Mouse (Mus musculus) liver, embryonic 16.5 days (tissue): ENCODE results near the gene Srrm1. TPM values are rescaled to one million over a fixed set of nuclear protein-coding genes. Genes with fewer than 3 reads are reported as not detected.
A peak's percentile ranks its signal among the peaks of the same experiment; 100 is the strongest.

Experiments used
- ATAC-seq: fragments of 200-750 bp; cut with Nextera tagmentation; 2 replicates; pipeline ENCODE4 v1.8.0; 2017; ENCODE audit warnings: low read depth, mild to moderate bottlenecking, moderate number of reproducible peaks, moderate library complexity
- H3K27ac ChIP-seq: fragments of 300-500 bp; sonication (generic); 2 replicates; pipeline ENCODE4 v1.5.1; 2014; ENCODE audit warnings: mild to moderate bottlenecking, low read length
- H3K27me3 ChIP-seq: fragments of 300-500 bp; sonication (generic); 2 replicates; pipeline ENCODE4 v1.6.1; 2014; ENCODE audit warnings: low read depth, low read length, mixed read lengths; ENCODE audit not compliant: control insufficient read depth, insufficient read depth
- H3K36me3 ChIP-seq: fragments of 300-500 bp; sonication (generic); 2 replicates; pipeline ENCODE4 v1.6.1; 2014; ENCODE audit warnings: mild to moderate bottlenecking; ENCODE audit not compliant: control insufficient read depth, insufficient read depth
- H3K4me1 ChIP-seq: fragments of 300-500 bp; sonication (generic); 2 replicates; pipeline ENCODE4 v1.6.1; 2014; ENCODE audit warnings: low read depth, low read length, mixed read lengths; ENCODE audit not compliant: control insufficient read depth
- H3K4me2 ChIP-seq: fragments of 300-500 bp; sonication (generic); 2 replicates; pipeline ENCODE4 v1.6.1; 2014; ENCODE audit warnings: low read depth, low read length, mixed read lengths
- H3K4me3 ChIP-seq: fragments of 300-500 bp; sonication (generic); 2 replicates; pipeline ENCODE4 v1.5.1; 2014; ENCODE audit warnings: low read depth, mild to moderate bottlenecking, low read length
- H3K9ac ChIP-seq: fragments of 300-500 bp; sonication (generic); 2 replicates; pipeline ENCODE4 v1.6.1; 2014; ENCODE audit warnings: low read depth, low read length
- H3K9me3 ChIP-seq: fragments of 300-500 bp; sonication (generic); replicated peaks from 2 replicates; pipeline ENCODE4 v1.6.1; 2016; ENCODE audit warnings: low read length; ENCODE audit not compliant: control insufficient read depth
- WGBS: fragments of 180-500 bp; shearing (Covaris S2); extraction: QIAGEN DNeasy Blood & Tissue Kit; methylation state at CpG from one replicate; pipeline ENCODE4 v1.1.7; 2014; ENCODE audit not compliant: insufficient replicate concordance; 5-methylcytosine and 5-hydroxymethylcytosine counted together
- polyA plus RNA-seq: library from polyadenylated mRNA; unstranded; fragments of >200 nt; fragmentation: Nextera tagmentation; extraction: Ambion mirVana; gene quantifications from 2 replicates; pipeline ENCODE4 v1.2.1, GENCODE M21; 2015

Srrm1 gene
- polyA plus RNA-seq: 93.8 and 95.3 TPM in 2 replicates

- Histone ChIP-seq H3K27me3 (no peaks in the 10 kb centered on the region), H3K27ac (peak within 1 kb of the TSS; percentile 99), H3K9ac (peak within 1 kb of the TSS; percentile 96), H3K4me3 (peak within 1 kb of the TSS; percentile 96), H3K4me1 (peaks cover 36% of the 10 kb centered on the region), H3K4me2 (peak within 1 kb of the TSS; percentile 90), H3K9me3 (no peaks in the 10 kb centered on the region), H3K36me3 (peaks cover 6% of the 10 kb centered on the region; the same call in 1 of the 2 replicates)
- peak; percentile 90 for ATAC-seq
- under 1% methylated on average over 66 of the region's 69 CpGs for WGBS
These were observed at the start of gene Srrm1 for GRCm38 (mm10) chr4:135353066-135353793. TSS of gene Srrm1 (minus strand) at chr4:135353321.

- no peak overlapping the region for H3K4me3 ChIP-seq
- H3K4me1 ChIP-seq: peaks cover 27% of the 10 kb centered on the region
- WGBS: 44% methylated on average over 7 of the region's 7 CpGs
- no peak overlapping the region for H3K27ac ChIP-seq
- H3K9me3 ChIP-seq: no peaks in the 10 kb centered on the region
- no peak overlapping the region for H3K9ac ChIP-seq
- no peaks in the 10 kb centered on the region for H3K36me3 ChIP-seq
- ATAC-seq: no peak
- no peak overlapping the region for H3K4me2 ChIP-seq
- peaks cover 30% of the 10 kb centered on the region for H3K27me3 ChIP-seq
These were observed 48.8 kb upstream of the Srrm1 start for GRCm38 (mm10) chr4:135401881-135402280.

GRCm38 (mm10) chr4:135397991-135398390 is 44.9 kb upstream of the Srrm1 start, which contains the start of gene Ncmap:
TSS of gene Ncmap (minus strand) at chr4:135398227.
- 3% methylated on average over 29 of the region's 29 CpGs for WGBS
- peaks cover 47% of the 10 kb centered on the region for H3K27me3 ChIP-seq
- H3K4me1 ChIP-seq: peaks cover 7% of the 10 kb centered on the region; the same call in 1 of the 2 replicates
- peak within 1 kb of the TSS; percentile 36; the same call in 1 of the 2 replicates for H3K4me2 ChIP-seq
- no peak within 1 kb of the TSS for H3K27ac ChIP-seq
- no peak for ATAC-seq
- no peak within 1 kb of the TSS for H3K9ac ChIP-seq
- no peaks in the 10 kb centered on the region; the same call in 1 of the 2 replicates for H3K9me3 ChIP-seq
- H3K36me3 ChIP-seq: no peaks in the 10 kb centered on the region
- H3K4me3 ChIP-seq: peak within 1 kb of the TSS; percentile 24

- Histone ChIP-seq H3K9ac (no peak overlapping the region), H3K27ac (no peak overlapping the region), H3K9me3 (peaks cover 2% of the 10 kb centered on the region; the same call in 1 of the 2 replicates), H3K4me3 (peak overlapping the region; percentile 24), H3K4me2 (peak overlapping the region; percentile 36; the same call in 1 of the 2 replicates), H3K4me1 (peaks cover 7% of the 10 kb centered on the region; the same call in 1 of the 2 replicates), H3K27me3 (peaks cover 47% of the 10 kb centered on the region), H3K36me3 (no peaks in the 10 kb centered on the region)
- no peak for ATAC-seq
- 8% methylated on average over 16 of the region's 16 CpGs for WGBS
These were observed 44.4 kb upstream of the Srrm1 start for GRCm38 (mm10) chr4:135397551-135397950.

- WGBS: 71% methylated on average over 5 of the region's 5 CpGs
- no peak overlapping the region for H3K4me2 ChIP-seq
These were observed 43.2 kb upstream of the Srrm1 start for GRCm38 (mm10) chr4:135396303-135396702.

GRCm38 (mm10) chr4:135395375-135395774 is 42.3 kb upstream of the Srrm1 start:
- H3K27ac ChIP-seq: no peak overlapping the region
- no peaks in the 10 kb centered on the region for H3K36me3 ChIP-seq
- no peak overlapping the region for H3K9ac ChIP-seq
- peaks cover 7% of the 10 kb centered on the region; the same call in 1 of the 2 replicates for H3K4me1 ChIP-seq
- 67% methylated on average over 4 of the region's 4 CpGs for WGBS
- H3K27me3 ChIP-seq: peaks cover 47% of the 10 kb centered on the region
- no peak overlapping the region for H3K4me3 ChIP-seq
- H3K4me2 ChIP-seq: no peak overlapping the region
- no peak for ATAC-seq
- H3K9me3 ChIP-seq: peaks cover 2% of the 10 kb centered on the region; the same call in 1 of the 2 replicates

More at GRCm38 (mm10) chr4:135396303-135396702, 43.2 kb upstream of the Srrm1 start:
- Histone ChIP-seq H3K9ac (no peak overlapping the region), H3K4me1 (peaks cover 7% of the 10 kb centered on the region; the same call in 1 of the 2 replicates), H3K27me3 (peaks cover 47% of the 10 kb centered on the region), H3K9me3 (peaks cover 2% of the 10 kb centered on the region; the same call in 1 of the 2 replicates), H3K27ac (no peak overlapping the region), H3K4me3 (no peak overlapping the region), H3K36me3 (no peaks in the 10 kb centered on the region)
- ATAC-seq: no peak

- Histone ChIP-seq H3K36me3 (no peaks in the 10 kb centered on the region), H3K4me1 (peaks cover 7% of the 10 kb centered on the region; the same call in 1 of the 2 replicates), H3K9me3 (peaks cover 2% of the 10 kb centered on the region; the same call in 1 of the 2 replicates), H3K27ac (no peak overlapping the region), H3K9ac (no peak overlapping the region), H3K27me3 (peaks cover 45% of the 10 kb centered on the region), H3K4me3 (no peak overlapping the region), H3K4me2 (no peak overlapping the region)
- no peak for ATAC-seq
- WGBS: 68% methylated on average over 7 of the region's 7 CpGs
These were observed 41.5 kb upstream of the Srrm1 start for GRCm38 (mm10) chr4:135394666-135395065.

- no peak for ATAC-seq
- H3K27ac ChIP-seq: no peak overlapping the region
- peaks cover 7% of the 10 kb centered on the region; the same call in 1 of the 2 replicates for H3K4me1 ChIP-seq
- H3K9ac ChIP-seq: no peak overlapping the region
- H3K36me3 ChIP-seq: no peaks in the 10 kb centered on the region
- no peak overlapping the region for H3K4me3 ChIP-seq
- no peak overlapping the region for H3K4me2 ChIP-seq
- 53% methylated on average over 6 of the region's 6 CpGs for WGBS
- H3K27me3 ChIP-seq: peaks cover 32% of the 10 kb centered on the region
- H3K9me3 ChIP-seq: peaks cover 2% of the 10 kb centered on the region; the same call in 1 of the 2 replicates
These were observed 40.3 kb upstream of the Srrm1 start for GRCm38 (mm10) chr4:135393381-135393780.

GRCm38 (mm10) chr4:135392801-135393200 is 39.7 kb upstream of the Srrm1 start:
- no peak overlapping the region for H3K4me3 ChIP-seq
- no peaks in the 10 kb centered on the region for H3K36me3 ChIP-seq
- peaks cover 26% of the 10 kb centered on the region for H3K27me3 ChIP-seq
- no peak overlapping the region for H3K4me2 ChIP-seq
- no peak overlapping the region for H3K9ac ChIP-seq
- no peak for ATAC-seq
- peaks cover 2% of the 10 kb centered on the region; the same call in 1 of the 2 replicates for H3K9me3 ChIP-seq
- peaks cover 2% of the 10 kb centered on the region; the same call in 1 of the 2 replicates for H3K4me1 ChIP-seq
- 59% methylated on average over 3 of the region's 3 CpGs for WGBS
- H3K27ac ChIP-seq: no peak overlapping the region
